Mouse (Mus musculus) testis, adult 2 months (tissue): ENCODE measurements around the gene Klhl32.

ENCODE experiments used
- CTCF ChIP-seq: fragments of 200-500 bp; IDR thresholded peaks from 2 replicates; pipeline ENCODE4 v1.5.1; 2012; ENCODE audit warnings: low read depth, mild to moderate bottlenecking, inconsistent platforms, low read length, moderate library complexity; ENCODE audit not compliant: control insufficient read depth, insufficient read depth, insufficient replicate concordance
- POLR2A ChIP-seq: fragments of 200-500 bp; IDR thresholded peaks from 2 replicates; pipeline ENCODE4 v1.6.1; 2012; ENCODE audit warnings: low read depth, mild to moderate bottlenecking, inconsistent platforms, low read length, moderate library complexity; ENCODE audit not compliant: control insufficient read depth

DNA sequence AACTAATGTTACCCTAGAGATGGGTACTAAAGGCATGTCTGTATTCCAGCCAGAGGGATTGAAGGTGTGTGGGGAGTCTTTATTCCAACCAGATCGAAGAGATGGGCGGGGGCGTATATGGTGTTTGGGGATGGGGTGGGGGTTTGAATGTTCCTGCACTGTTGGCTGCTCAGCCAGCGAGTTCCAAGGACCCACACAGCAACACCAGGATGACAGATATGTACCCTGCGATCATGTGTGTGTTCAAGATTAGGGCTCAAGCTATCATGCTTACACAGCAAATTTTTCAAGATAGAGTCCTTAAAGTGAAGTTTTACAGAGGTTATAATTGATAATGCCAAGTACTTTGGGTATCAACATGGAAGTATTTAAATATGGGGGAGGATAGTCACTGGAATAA lies 273.3 kb downstream of the Klhl32 start:
- TF ChIP-seq POLR2A (no peak), CTCF (no peak)
